Mouse (Mus musculus): Measurements from ENCODE around the gene Znfx1. TPM values are rescaled to one million over a fixed set of nuclear protein-coding genes. Genes with fewer than 3 reads are reported as not detected.
A peak's percentile ranks its signal among the peaks of the same experiment; 100 is the strongest.

Znfx1 gene
- polyA plus RNA-seq, 1 experiment: 32.3 TPM

- TF ChIP-seq CTCF (IDR thresholded peaks at IDR 0.05; ENCODE audit: control insufficient read depth, insufficient read depth, low read length) (no peak), POLR2A (IDR thresholded peaks at IDR 0.05; ENCODE audit: borderline replicate concordance, control insufficient read depth, low read depth, low read length) (no peak)
- Histone ChIP-seq H3K4me3 (replicated peaks; ENCODE audit: control insufficient read depth, low read depth, low read length) (no peak overlapping the region), H3K4me1 (ENCODE audit: control insufficient read depth, insufficient read depth, low read length) (peaks cover 3% of the 10 kb centered on the region; the same call in 1 of the 2 replicates), H3K27ac (ENCODE audit: control insufficient read depth, insufficient read depth, low read depth, low read length, poor library complexity) (no peak overlapping the region)
- 85% methylated on average over 1 of the region's 1 CpGs for WGBS
Measured at GRCm38 (mm10) chr2:167090271-167090670, 27.5 kb upstream of the Znfx1 start.

- TF ChIP-seq POLR2A (IDR thresholded peaks at IDR 0.05; ENCODE audit: borderline replicate concordance, control insufficient read depth, low read depth, low read length): no peak
- TF ChIP-seq CTCF (IDR thresholded peaks at IDR 0.05; ENCODE audit: control insufficient read depth, insufficient read depth, low read length): no peak
- Histone ChIP-seq H3K4me1 (ENCODE audit: control insufficient read depth, insufficient read depth, low read length) (peaks cover 4% of the 10 kb centered on the region), H3K27ac (ENCODE audit: control insufficient read depth, insufficient read depth, low read depth, low read length, poor library complexity) (no peak overlapping the region), H3K4me3 (replicated peaks; ENCODE audit: control insufficient read depth, low read depth, low read length) (no peak overlapping the region)
- WGBS: 86% methylated on average over 5 of the region's 5 CpGs
Measured at GRCm38 (mm10) chr2:167086836-167087235, 24.0 kb upstream of the Znfx1 start.

GRCm38 (mm10) chr2:167086092-167086491 is 23.3 kb upstream of the Znfx1 start:
- no peak for TF ChIP-seq CTCF (IDR thresholded peaks at IDR 0.05; ENCODE audit: control insufficient read depth, insufficient read depth, low read length)
- no peak for TF ChIP-seq POLR2A (IDR thresholded peaks at IDR 0.05; ENCODE audit: borderline replicate concordance, control insufficient read depth, low read depth, low read length)
- Histone ChIP-seq H3K4me3 (replicated peaks; ENCODE audit: control insufficient read depth, low read depth, low read length) (no peak overlapping the region), H3K4me1 (ENCODE audit: control insufficient read depth, insufficient read depth, low read length) (peaks cover 7% of the 10 kb centered on the region), H3K27ac (ENCODE audit: control insufficient read depth, insufficient read depth, low read depth, low read length, poor library complexity) (no peak overlapping the region)
- WGBS: 80% methylated on average over 11 of the region's 11 CpGs

GRCm38 (mm10) chr2:167081639-167082038 is 18.8 kb upstream of the Znfx1 start:
- WGBS: under 1% methylated on average over 4 of the region's 4 CpGs
- H3K27ac ChIP-seq (ENCODE audit: control insufficient read depth, insufficient read depth, low read depth, low read length, poor library complexity): peak overlapping the region; percentile 2; the same call in 1 of the 2 replicates
- no peak overlapping the region for H3K4me3 ChIP-seq (replicated peaks; ENCODE audit: control insufficient read depth, low read depth, low read length)
- peaks cover 7% of the 10 kb centered on the region for H3K4me1 ChIP-seq (ENCODE audit: control insufficient read depth, insufficient read depth, low read length)
- TF ChIP-seq CTCF (IDR thresholded peaks at IDR 0.05; ENCODE audit: control insufficient read depth, insufficient read depth, low read length) (no peak), POLR2A (IDR thresholded peaks at IDR 0.05; ENCODE audit: borderline replicate concordance, control insufficient read depth, low read depth, low read length) (no peak)

- H3K4me1 ChIP-seq (ENCODE audit: control insufficient read depth, insufficient read depth, low read length): peaks cover 7% of the 10 kb centered on the region
- TF ChIP-seq POLR2A (IDR thresholded peaks at IDR 0.05; ENCODE audit: borderline replicate concordance, control insufficient read depth, low read depth, low read length) (no peak), CTCF (IDR thresholded peaks at IDR 0.05; ENCODE audit: control insufficient read depth, insufficient read depth, low read length) (no peak)
- no peak overlapping the region for H3K4me3 ChIP-seq (replicated peaks; ENCODE audit: control insufficient read depth, low read depth, low read length)
- H3K27ac ChIP-seq (ENCODE audit: control insufficient read depth, insufficient read depth, low read depth, low read length, poor library complexity): peak overlapping the region; percentile 44
- WGBS: 31% methylated on average over 6 of the region's 6 CpGs
Measured at GRCm38 (mm10) chr2:167081135-167081534, 18.3 kb upstream of the Znfx1 start.

- WGBS: 76% methylated on average over 3 of the region's 3 CpGs
- Histone ChIP-seq H3K4me3 (replicated peaks; ENCODE audit: control insufficient read depth, low read depth, low read length) (no peak overlapping the region), H3K4me1 (ENCODE audit: control insufficient read depth, insufficient read depth, low read length) (peaks cover 7% of the 10 kb centered on the region), H3K27ac (ENCODE audit: control insufficient read depth, insufficient read depth, low read depth, low read length, poor library complexity) (no peak overlapping the region)
- TF ChIP-seq CTCF (IDR thresholded peaks at IDR 0.05; ENCODE audit: control insufficient read depth, insufficient read depth, low read length) (no peak), POLR2A (IDR thresholded peaks at IDR 0.05; ENCODE audit: borderline replicate concordance, control insufficient read depth, low read depth, low read length) (no peak)
Measured at GRCm38 (mm10) chr2:167080387-167080786, 17.6 kb upstream of the Znfx1 start.

- no peak overlapping the region for H3K4me3 ChIP-seq (replicated peaks; ENCODE audit: control insufficient read depth, low read depth, low read length)
- no peak for TF ChIP-seq POLR2A (IDR thresholded peaks at IDR 0.05; ENCODE audit: borderline replicate concordance, control insufficient read depth, low read depth, low read length)
- TF ChIP-seq CTCF (IDR thresholded peaks at IDR 0.05; ENCODE audit: control insufficient read depth, insufficient read depth, low read length): no peak
- WGBS: 80% methylated on average over 18 of the region's 18 CpGs
- H3K4me1 ChIP-seq (ENCODE audit: control insufficient read depth, insufficient read depth, low read length): peaks cover 7% of the 10 kb centered on the region
- no peak overlapping the region for H3K27ac ChIP-seq (ENCODE audit: control insufficient read depth, insufficient read depth, low read depth, low read length, poor library complexity)
Measured at GRCm38 (mm10) chr2:167079535-167080257, 16.9 kb upstream of the Znfx1 start.

- H3K4me3 ChIP-seq (replicated peaks; ENCODE audit: control insufficient read depth, low read depth, low read length): no peak overlapping the region
- peaks cover 7% of the 10 kb centered on the region for H3K4me1 ChIP-seq (ENCODE audit: control insufficient read depth, insufficient read depth, low read length)
- WGBS: 63% methylated on average over 9 of the region's 9 CpGs
- no peak overlapping the region for H3K27ac ChIP-seq (ENCODE audit: control insufficient read depth, insufficient read depth, low read depth, low read length, poor library complexity)
- TF ChIP-seq POLR2A (IDR thresholded peaks at IDR 0.05; ENCODE audit: borderline replicate concordance, control insufficient read depth, low read depth, low read length) (no peak), CTCF (IDR thresholded peaks at IDR 0.05; ENCODE audit: control insufficient read depth, insufficient read depth, low read length) (no peak)
Measured at GRCm38 (mm10) chr2:167078931-167079495, 16.2 kb upstream of the Znfx1 start.
